Mouse (Mus musculus): ENCODE measurements at regions not wholly inside any gene's neighbourhood (a gene's known extent, or its start where the extent isn't known, plus 50 kb on each side); places are given as distances from the start of the nearest gene placed in this dataset.

DNA sequence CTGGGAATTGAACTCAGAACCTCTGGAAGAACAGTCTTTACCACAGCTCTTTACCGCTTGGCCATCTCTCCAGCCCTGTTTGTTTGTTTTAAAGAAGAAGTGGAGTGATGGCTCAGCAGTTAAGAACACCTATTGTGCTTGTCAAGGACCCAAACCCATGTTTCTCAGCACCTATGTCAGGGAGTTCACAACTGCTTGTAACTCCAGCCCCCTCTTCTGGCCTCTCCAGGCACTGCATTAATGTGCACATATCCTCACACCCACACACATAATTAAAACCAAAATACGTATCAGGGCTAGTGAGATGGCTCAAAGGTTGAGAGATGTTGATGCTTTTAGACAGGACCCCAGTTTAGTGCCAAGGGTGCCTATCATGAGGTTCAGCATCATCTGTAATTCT lies 87.6 kb upstream of the Hand1 start:
- H3K4me2 ChIP-seq (ENCODE audit: low read depth), result no peak overlapping the region
- no peak overlapping the region for H3ac ChIP-seq (ENCODE audit: control insufficient read depth, insufficient read length)
- H3K79me2 ChIP-seq (ENCODE audit: control insufficient read depth, insufficient read depth), result no peaks in the 10 kb centered on the region
- no peak overlapping the region for H3K4me3 ChIP-seq
- no peaks in the 10 kb centered on the region for H3K27me3 ChIP-seq (ENCODE audit: control insufficient read depth, insufficient read depth, insufficient read length)
- TF ChIP-seq POLR2AphosphoS2 (IDR thresholded peaks at IDR 0.05; ENCODE audit: insufficient read length, low read depth) (no peak), MAX (IDR thresholded peaks at IDR 0.05; ENCODE audit: low read depth) (no peak), REST (IDR thresholded peaks at IDR 0.05; ENCODE audit: insufficient read depth, insufficient read length) (no peak), E2F4 (IDR thresholded peaks at IDR 0.05; ENCODE audit: insufficient read depth) (no peak), TCF3 (IDR thresholded peaks at IDR 0.05; ENCODE audit: insufficient read length, low read depth) (no peak), MYOD1 (IDR thresholded peaks at IDR 0.05; ENCODE audit: control insufficient read depth in 1 of 3, insufficient read length in 2 of 3, low read depth in 2 of 3) (no peak), CEBPB (IDR thresholded peaks at IDR 0.05; ENCODE audit: insufficient read depth, poor library complexity, severe bottlenecking) (no peak), MYOG (IDR thresholded peaks at IDR 0.05; ENCODE audit: control insufficient read depth in 1 of 3, insufficient read depth in 1 of 3, insufficient read length in 2 of 3, low read depth in 2 of 3) (no peak), USF1 (IDR thresholded peaks at IDR 0.05; ENCODE audit: low read depth) (no peak), SRF (IDR thresholded peaks at IDR 0.05; ENCODE audit: control insufficient read depth, insufficient read length, low read depth) (no peak), POLR2A (IDR thresholded peaks at IDR 0.05; ENCODE audit: insufficient read length, low read depth) (no peak)
- H3K36me3 ChIP-seq (ENCODE audit: control insufficient read depth, insufficient read depth), result no peaks in the 10 kb centered on the region

DNA sequence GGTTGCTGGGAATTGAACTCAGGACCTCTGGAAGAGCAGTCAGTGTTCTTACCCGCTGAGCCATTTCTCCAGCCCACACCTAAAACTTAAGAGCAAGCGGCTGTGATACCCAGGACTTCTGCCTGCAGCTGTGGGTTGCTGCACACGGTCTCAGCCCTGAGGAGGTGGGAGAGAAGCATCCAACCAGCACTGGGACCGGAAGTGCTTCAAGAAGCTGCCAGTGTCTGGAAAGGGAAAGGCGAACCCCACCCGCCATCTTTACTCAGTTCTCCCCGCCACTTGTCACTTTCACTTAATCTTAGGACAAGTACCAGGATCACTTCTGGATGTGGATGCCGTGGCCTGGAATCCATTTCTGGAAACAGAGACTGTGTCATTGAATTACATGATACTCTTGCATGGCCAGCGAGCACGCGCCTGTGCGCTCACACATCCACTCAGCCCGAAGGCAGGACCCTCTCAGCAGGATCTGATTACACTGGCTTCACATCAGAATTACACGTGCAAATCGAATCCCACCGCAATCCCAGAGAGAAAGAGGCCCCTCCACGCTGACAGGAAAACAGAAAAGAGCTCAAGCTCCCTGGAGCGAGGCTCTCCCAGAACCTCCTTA lies 85.9 kb upstream of the Hand1 start:
- H3K4me2 ChIP-seq (ENCODE audit: low read depth), result no peak overlapping the region
- H3K79me2 ChIP-seq (ENCODE audit: control insufficient read depth, insufficient read depth), result no peaks in the 10 kb centered on the region
- H3ac ChIP-seq (ENCODE audit: control insufficient read depth, insufficient read length), result no peak overlapping the region
- H3K36me3 ChIP-seq (ENCODE audit: control insufficient read depth, insufficient read depth), result no peaks in the 10 kb centered on the region
- no peak for TF ChIP-seq SRF (IDR thresholded peaks at IDR 0.05; ENCODE audit: control insufficient read depth, insufficient read length, low read depth)
- no peak for TF ChIP-seq MYOD1 (IDR thresholded peaks at IDR 0.05; ENCODE audit: control insufficient read depth in 1 of 3, insufficient read length in 2 of 3, low read depth in 2 of 3)
- TF ChIP-seq CEBPB (IDR thresholded peaks at IDR 0.05; ENCODE audit: insufficient read depth, poor library complexity, severe bottlenecking), result no peak
- no peak for TF ChIP-seq MYOG (IDR thresholded peaks at IDR 0.05; ENCODE audit: control insufficient read depth in 1 of 3, insufficient read depth in 1 of 3, insufficient read length in 2 of 3, low read depth in 2 of 3)
- no peak for TF ChIP-seq POLR2A (IDR thresholded peaks at IDR 0.05; ENCODE audit: insufficient read length, low read depth)
- no peaks in the 10 kb centered on the region for H3K27me3 ChIP-seq (ENCODE audit: control insufficient read depth, insufficient read depth, insufficient read length)
- no peak overlapping the region for H3K4me3 ChIP-seq

DNA sequence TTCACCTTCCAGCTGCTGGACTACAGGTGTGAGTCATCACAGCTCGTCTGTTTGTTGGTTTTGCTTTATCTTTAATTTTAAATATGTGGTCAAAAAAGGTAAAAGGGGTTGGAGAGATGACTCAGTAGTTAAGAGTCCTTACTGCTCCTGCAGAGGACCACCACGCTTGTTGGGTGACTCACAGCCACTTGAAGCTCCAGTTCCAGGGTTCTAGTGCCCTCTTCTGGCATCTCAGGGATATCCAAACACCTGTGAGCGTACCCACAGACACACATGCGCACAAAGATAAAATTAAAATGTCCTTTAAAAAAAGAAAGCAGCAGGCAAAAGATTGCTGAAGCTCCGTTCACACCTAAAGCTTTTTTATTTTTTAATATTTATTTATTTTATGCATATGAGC lies 85.4 kb upstream of the Hand1 start:
- H3K79me2 ChIP-seq (ENCODE audit: control insufficient read depth, insufficient read depth), result no peaks in the 10 kb centered on the region
- no peaks in the 10 kb centered on the region for H3K27me3 ChIP-seq (ENCODE audit: control insufficient read depth, insufficient read depth, insufficient read length)
- H3K4me2 ChIP-seq (ENCODE audit: low read depth), result no peak overlapping the region
- no peak overlapping the region for H3ac ChIP-seq (ENCODE audit: control insufficient read depth, insufficient read length)
- H3K4me3 ChIP-seq, result no peak overlapping the region
- TF ChIP-seq USF1 (IDR thresholded peaks at IDR 0.05; ENCODE audit: low read depth), result no peak
- TF ChIP-seq E2F4 (IDR thresholded peaks at IDR 0.05; ENCODE audit: insufficient read depth), result no peak
- TF ChIP-seq REST (IDR thresholded peaks at IDR 0.05; ENCODE audit: insufficient read depth, insufficient read length), result no peak
- no peak for TF ChIP-seq POLR2AphosphoS2 (IDR thresholded peaks at IDR 0.05; ENCODE audit: insufficient read length, low read depth)
- no peak for TF ChIP-seq SRF (IDR thresholded peaks at IDR 0.05; ENCODE audit: control insufficient read depth, insufficient read length, low read depth)
- no peak for TF ChIP-seq CEBPB (IDR thresholded peaks at IDR 0.05; ENCODE audit: insufficient read depth, poor library complexity, severe bottlenecking)
- TF ChIP-seq MAX (IDR thresholded peaks at IDR 0.05; ENCODE audit: low read depth), result no peak
- TF ChIP-seq MYOD1 (IDR thresholded peaks at IDR 0.05; ENCODE audit: control insufficient read depth in 1 of 3, insufficient read length in 2 of 3, low read depth in 2 of 3), result no peak
- no peak for TF ChIP-seq MYOG (IDR thresholded peaks at IDR 0.05; ENCODE audit: control insufficient read depth in 1 of 3, insufficient read depth in 1 of 3, insufficient read length in 2 of 3, low read depth in 2 of 3)
- no peak for TF ChIP-seq TCF12 (IDR thresholded peaks at IDR 0.05; ENCODE audit: insufficient read depth, poor library complexity, severe bottlenecking)
- no peak for TF ChIP-seq TCF3 (IDR thresholded peaks at IDR 0.05; ENCODE audit: insufficient read length, low read depth)
- no peak for TF ChIP-seq POLR2A (IDR thresholded peaks at IDR 0.05; ENCODE audit: insufficient read length, low read depth)
- no peaks in the 10 kb centered on the region for H3K36me3 ChIP-seq (ENCODE audit: control insufficient read depth, insufficient read depth)

DNA sequence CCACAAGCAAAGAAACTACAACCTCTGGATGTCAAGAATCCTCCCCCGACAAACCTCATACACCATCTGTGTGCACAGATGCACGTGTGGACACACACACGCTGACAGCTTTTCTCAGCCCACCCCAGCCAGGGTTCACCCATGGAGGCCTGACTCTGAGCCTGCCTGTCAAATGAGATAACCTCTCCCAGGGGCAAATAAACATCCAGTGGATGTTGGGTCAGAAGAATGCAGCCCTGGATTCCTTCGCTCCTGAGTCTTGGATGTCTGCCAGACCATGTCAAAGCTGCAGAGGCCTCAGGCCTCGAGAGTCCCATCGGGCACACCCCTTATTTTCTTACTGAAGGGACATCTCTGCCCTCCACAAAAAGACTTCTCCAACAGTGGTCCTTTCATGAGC lies 83.4 kb upstream of the Hand1 start:
- H3K4me2 ChIP-seq (ENCODE audit: low read depth), result peak overlapping the region; percentile 15

DNA sequence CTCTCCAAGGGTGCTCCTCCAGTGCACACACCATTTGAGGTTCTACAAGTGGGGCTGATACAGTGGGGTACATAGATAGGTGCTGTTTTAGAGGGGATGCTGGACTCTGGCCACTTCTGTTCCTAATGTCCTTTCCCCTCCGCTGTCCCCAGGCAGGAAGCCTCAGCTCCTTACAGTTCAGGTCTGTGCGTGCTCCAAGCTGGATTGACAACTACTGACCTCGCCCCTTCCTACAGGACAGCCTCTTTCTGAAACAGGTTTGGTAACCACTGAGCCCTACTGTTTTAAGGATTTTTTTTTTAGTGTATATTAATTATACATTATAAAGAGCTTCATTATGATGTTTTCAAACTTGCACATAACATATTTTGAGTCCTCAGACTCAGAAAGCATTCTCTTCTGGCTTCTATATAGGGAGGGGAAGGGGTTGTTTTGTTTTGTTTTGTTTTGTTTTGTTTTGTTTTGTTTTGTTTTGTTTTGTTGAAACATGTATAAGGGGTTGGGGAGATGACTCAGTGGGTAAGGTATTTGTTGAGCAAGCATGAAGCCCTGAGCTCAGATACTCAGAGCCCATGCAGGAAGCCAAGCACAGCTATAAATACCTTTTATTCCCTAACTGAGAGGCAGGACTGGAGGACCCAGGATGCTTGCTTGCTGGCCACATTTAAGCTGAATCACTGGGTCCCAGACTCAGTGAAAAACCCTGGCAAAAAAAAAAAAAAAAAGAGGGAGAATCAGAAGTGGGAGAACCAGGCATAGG lies 81.4 kb upstream of the Hand1 start:
- Histone ChIP-seq H3K27me3 (ENCODE audit: control insufficient read depth, insufficient read depth, insufficient read length) (no peaks in the 10 kb centered on the region), H3K79me2 (ENCODE audit: control insufficient read depth, insufficient read depth) (no peaks in the 10 kb centered on the region), H3K36me3 (ENCODE audit: control insufficient read depth, insufficient read depth) (no peaks in the 10 kb centered on the region), H3K4me2 (ENCODE audit: low read depth) (peak overlapping the region; percentile 25), H3ac (ENCODE audit: control insufficient read depth, insufficient read length) (no peak overlapping the region), H3K4me3 (no peak overlapping the region)
- TF ChIP-seq CEBPB (IDR thresholded peaks at IDR 0.05; ENCODE audit: insufficient read depth, poor library complexity, severe bottlenecking) (peak; percentile 65), TCF3 (IDR thresholded peaks at IDR 0.05; ENCODE audit: insufficient read length, low read depth) (no peak)

More for the DNA sequence above, 83.4 kb upstream of the Hand1 start:
- peak in 1 of 3 experiments; percentile 31 for TF ChIP-seq MYOD1 (IDR thresholded peaks at IDR 0.05; ENCODE audit: control insufficient read depth in 1 of 3, insufficient read length in 2 of 3, low read depth in 2 of 3)
- no peak for TF ChIP-seq MAX (IDR thresholded peaks at IDR 0.05; ENCODE audit: low read depth)
- no peaks in the 10 kb centered on the region for H3K27me3 ChIP-seq (ENCODE audit: control insufficient read depth, insufficient read depth, insufficient read length)
- no peak overlapping the region for H3K4me3 ChIP-seq
- H3K36me3 ChIP-seq (ENCODE audit: control insufficient read depth, insufficient read depth), result no peaks in the 10 kb centered on the region
- no peak overlapping the region for H3ac ChIP-seq (ENCODE audit: control insufficient read depth, insufficient read length)
- no peaks in the 10 kb centered on the region for H3K79me2 ChIP-seq (ENCODE audit: control insufficient read depth, insufficient read depth)
